Mouse (Mus musculus): ENCODE data around the gene Hist1h1a. TPM values are rescaled to one million over a fixed set of nuclear protein-coding genes. Genes with fewer than 3 reads are reported as not detected.

Gene Hist1h1a
- polyA plus RNA-seq, 1 experiment from 2014 or later = 1.4 TPM

- no peak for DNase-seq (ENCODE audit: low spot score)
- no peaks in the 10 kb centered on the region for H3K27me3 ChIP-seq (ENCODE audit: insufficient read depth, poor library complexity, severe bottlenecking)
- peak overlapping the region; percentile 93 for H3K27ac ChIP-seq
- H3K36me3 ChIP-seq = no peaks in the 10 kb centered on the region
- H3K9me3 ChIP-seq = no peaks in the 10 kb centered on the region
- peaks cover 5% of the 10 kb centered on the region; the same call in 1 of the 2 replicates for H3K4me1 ChIP-seq
- WGBS = 27% methylated on average over 4 of the region's 4 CpGs
- H3K4me3 ChIP-seq = peak overlapping the region; percentile 65
Measured at GRCm38 (mm10) chr13:23738041-23738440, 25.4 kb upstream of the Hist1h1a start.

- H3K4me1 ChIP-seq = peaks cover 5% of the 10 kb centered on the region; the same call in 1 of the 2 replicates
- H3K9me3 ChIP-seq = no peaks in the 10 kb centered on the region
- peak; percentile 96 for DNase-seq (ENCODE audit: low spot score)
- H3K27me3 ChIP-seq (ENCODE audit: insufficient read depth, poor library complexity, severe bottlenecking) = no peaks in the 10 kb centered on the region
- H3K27ac ChIP-seq = peak within 1 kb of the TSS; percentile 93
- no peaks in the 10 kb centered on the region for H3K36me3 ChIP-seq
- under 1% methylated on average over 38 of the region's 38 CpGs for WGBS
- peak within 1 kb of the TSS; percentile 65 for H3K4me3 ChIP-seq
Measured at GRCm38 (mm10) chr13:23738677-23739068, 24.8 kb upstream of the Hist1h1a start, which contains the start of gene Hist1h1c. Gene Hist1h1c (plus strand): TSS chr13:23738808.

GRCm38 (mm10) chr13:23739069-23739921, 24.2 kb upstream of the Hist1h1a start:
- H3K4me1 ChIP-seq = peaks cover 6% of the 10 kb centered on the region; the same call in 1 of the 2 replicates
- H3K27me3 ChIP-seq (ENCODE audit: insufficient read depth, poor library complexity, severe bottlenecking) = no peaks in the 10 kb centered on the region
- WGBS = under 1% methylated on average over 39 of the region's 39 CpGs
- no peaks in the 10 kb centered on the region for H3K9me3 ChIP-seq
- no peaks in the 10 kb centered on the region for H3K36me3 ChIP-seq
- peak overlapping the region; percentile 65 for H3K4me3 ChIP-seq
- peak overlapping the region; percentile 93 for H3K27ac ChIP-seq
- DNase-seq (ENCODE audit: low spot score) = peak; percentile 96

- H3K36me3 ChIP-seq = no peaks in the 10 kb centered on the region
- H3K4me1 ChIP-seq = peaks cover 9% of the 10 kb centered on the region; the same call in 1 of the 2 replicates
- H3K9me3 ChIP-seq = no peaks in the 10 kb centered on the region
- H3K4me3 ChIP-seq = peak overlapping the region; percentile 65
- H3K27ac ChIP-seq = peak overlapping the region; percentile 93
- H3K27me3 ChIP-seq (ENCODE audit: insufficient read depth, poor library complexity, severe bottlenecking) = no peaks in the 10 kb centered on the region
- under 1% methylated on average over 14 of the region's 14 CpGs for WGBS
- no peak for DNase-seq (ENCODE audit: low spot score)
Measured at GRCm38 (mm10) chr13:23739922-23740252, 23.6 kb upstream of the Hist1h1a start.

GRCm38 (mm10) chr13:23740256-23740840, 23.1 kb upstream of the Hist1h1a start:
- Histone ChIP-seq H3K4me1 (peaks cover 9% of the 10 kb centered on the region; the same call in 1 of the 2 replicates), H3K27me3 (ENCODE audit: insufficient read depth, poor library complexity, severe bottlenecking) (no peaks in the 10 kb centered on the region), H3K4me3 (peak overlapping the region; percentile 65), H3K9me3 (no peaks in the 10 kb centered on the region), H3K36me3 (no peaks in the 10 kb centered on the region), H3K27ac (peak overlapping the region; percentile 93)
- DNase-seq (ENCODE audit: low spot score) = no peak
- WGBS = 34% methylated on average over 13 of the region's 13 CpGs

- H3K9me3 ChIP-seq = no peaks in the 10 kb centered on the region
- peak overlapping the region; percentile 65; the same call in 1 of the 2 replicates for H3K4me3 ChIP-seq
- H3K27ac ChIP-seq = peak overlapping the region; percentile 93
- no peaks in the 10 kb centered on the region for H3K36me3 ChIP-seq
- no peaks in the 10 kb centered on the region for H3K27me3 ChIP-seq (ENCODE audit: insufficient read depth, poor library complexity, severe bottlenecking)
- no peak for DNase-seq (ENCODE audit: low spot score)
- peaks cover 9% of the 10 kb centered on the region; the same call in 1 of the 2 replicates for H3K4me1 ChIP-seq
- 59% methylated on average over 5 of the region's 5 CpGs for WGBS
Measured at GRCm38 (mm10) chr13:23740910-23741309, 22.6 kb upstream of the Hist1h1a start.

GRCm38 (mm10) chr13:23742007-23742406, 21.5 kb upstream of the Hist1h1a start:
- Histone ChIP-seq H3K9me3 (no peaks in the 10 kb centered on the region), H3K36me3 (no peaks in the 10 kb centered on the region), H3K27ac (peak overlapping the region; percentile 63; the same call in 1 of the 2 replicates), H3K27me3 (ENCODE audit: insufficient read depth, poor library complexity, severe bottlenecking) (no peaks in the 10 kb centered on the region), H3K4me1 (peaks cover 9% of the 10 kb centered on the region; the same call in 1 of the 2 replicates), H3K4me3 (no peak overlapping the region)
- DNase-seq (ENCODE audit: low spot score) = no peak

- Histone ChIP-seq H3K4me1 (peaks cover 16% of the 10 kb centered on the region), H3K27me3 (ENCODE audit: insufficient read depth, poor library complexity, severe bottlenecking) (no peaks in the 10 kb centered on the region), H3K27ac (no peak overlapping the region), H3K4me3 (no peak overlapping the region), H3K9me3 (no peaks in the 10 kb centered on the region), H3K36me3 (no peaks in the 10 kb centered on the region)
- DNase-seq (ENCODE audit: low spot score) = no peak
- WGBS = 84% methylated on average over 5 of the region's 5 CpGs
Measured at GRCm38 (mm10) chr13:23743215-23743614, 20.3 kb upstream of the Hist1h1a start.

- 44% methylated on average over 4 of the region's 4 CpGs for WGBS
- Histone ChIP-seq H3K27me3 (ENCODE audit: insufficient read depth, poor library complexity, severe bottlenecking) (no peaks in the 10 kb centered on the region), H3K4me1 (peaks cover 20% of the 10 kb centered on the region), H3K27ac (peak overlapping the region; percentile 98; the same call in 1 of the 2 replicates), H3K36me3 (no peaks in the 10 kb centered on the region), H3K9me3 (no peaks in the 10 kb centered on the region), H3K4me3 (peak overlapping the region; percentile 60)
- DNase-seq (ENCODE audit: low spot score) = no peak
Measured at GRCm38 (mm10) chr13:23743963-23744362, 19.5 kb upstream of the Hist1h1a start.

- no peak for DNase-seq (ENCODE audit: low spot score)
- H3K9me3 ChIP-seq = no peaks in the 10 kb centered on the region
- H3K36me3 ChIP-seq = no peaks in the 10 kb centered on the region
- peak overlapping the region; percentile 98 for H3K27ac ChIP-seq
- 3% methylated on average over 15 of the region's 36 CpGs for WGBS
- H3K4me1 ChIP-seq = peaks cover 20% of the 10 kb centered on the region
- H3K27me3 ChIP-seq (ENCODE audit: insufficient read depth, poor library complexity, severe bottlenecking) = no peaks in the 10 kb centered on the region
- H3K4me3 ChIP-seq = peak overlapping the region; percentile 60
Measured at GRCm38 (mm10) chr13:23744421-23745380, 18.8 kb upstream of the Hist1h1a start.

- H3K4me1 ChIP-seq = peaks cover 20% of the 10 kb centered on the region
- peak within 1 kb of the TSS; percentile 60 for H3K4me3 ChIP-seq
- H3K9me3 ChIP-seq = no peaks in the 10 kb centered on the region
- peak within 1 kb of the TSS; percentile 98 for H3K27ac ChIP-seq
- 2% methylated on average over 28 of the region's 28 CpGs for WGBS
- H3K36me3 ChIP-seq = no peaks in the 10 kb centered on the region
- H3K27me3 ChIP-seq (ENCODE audit: insufficient read depth, poor library complexity, severe bottlenecking) = no peaks in the 10 kb centered on the region
- DNase-seq (ENCODE audit: low spot score) = peak; percentile 93
Measured at GRCm38 (mm10) chr13:23745381-23746161, 17.9 kb upstream of the Hist1h1a start, which contains the start of gene Hist1h3c. Gene Hist1h3c (minus strand): TSS chr13:23745602.
